Mouse (Mus musculus): ENCODE results near the gene Rho. TPM values are rescaled to one million over a fixed set of nuclear protein-coding genes. Genes with fewer than 3 reads are reported as not detected.

The Rho gene
- polyA plus RNA-seq, 1 experiment from 2014 or later: not detected

GRCm38 (mm10) chr6:115973139-115973875, 41.8 kb downstream of the Rho start:
- Histone ChIP-seq H3K27me3 (ENCODE audit: control insufficient read depth, insufficient read depth, low read length) (no peaks in the 10 kb centered on the region), H3K27ac (ENCODE audit: low read depth, low read length) (no peak overlapping the region), H3K9ac (ENCODE audit: low read depth, low read length) (no peak overlapping the region), H3K4me2 (replicated peaks; ENCODE audit: low read depth, low read length) (no peak overlapping the region), H3K4me3 (ENCODE audit: low read length) (no peak overlapping the region), H3K9me3 (ENCODE audit: control insufficient read depth, low read length) (no peaks in the 10 kb centered on the region), H3K36me3 (ENCODE audit: control insufficient read depth, insufficient read depth, low read length) (peaks cover 56% of the 10 kb centered on the region), H3K4me1 (ENCODE audit: control insufficient read depth, insufficient read depth, low read length) (peaks cover 27% of the 10 kb centered on the region)
- ATAC-seq (ENCODE audit: low FRiP score, low TSS enrichment): no peak
- 69% methylated on average over 15 of the region's 15 CpGs for WGBS

GRCm38 (mm10) chr6:115973881-115974662, 42.5 kb downstream of the Rho start:
- peaks cover 27% of the 10 kb centered on the region for H3K4me1 ChIP-seq (ENCODE audit: control insufficient read depth, insufficient read depth, low read length)
- no peak overlapping the region for H3K4me3 ChIP-seq (ENCODE audit: low read length)
- WGBS: 86% methylated on average over 16 of the region's 16 CpGs
- H3K27ac ChIP-seq (ENCODE audit: low read depth, low read length): no peak overlapping the region
- H3K36me3 ChIP-seq (ENCODE audit: control insufficient read depth, insufficient read depth, low read length): peaks cover 50% of the 10 kb centered on the region
- no peak for ATAC-seq (ENCODE audit: low FRiP score, low TSS enrichment)
- no peaks in the 10 kb centered on the region for H3K9me3 ChIP-seq (ENCODE audit: control insufficient read depth, low read length)
- no peaks in the 10 kb centered on the region for H3K27me3 ChIP-seq (ENCODE audit: control insufficient read depth, insufficient read depth, low read length)
- no peak overlapping the region for H3K4me2 ChIP-seq (replicated peaks; ENCODE audit: low read depth, low read length)
- H3K9ac ChIP-seq (ENCODE audit: low read depth, low read length): no peak overlapping the region

- H3K9ac ChIP-seq (ENCODE audit: low read depth, low read length): no peak overlapping the region
- ATAC-seq (ENCODE audit: low FRiP score, low TSS enrichment): no peak
- no peak overlapping the region for H3K27ac ChIP-seq (ENCODE audit: low read depth, low read length)
- no peak overlapping the region for H3K4me3 ChIP-seq (ENCODE audit: low read length)
- 86% methylated on average over 8 of the region's 8 CpGs for WGBS
- H3K36me3 ChIP-seq (ENCODE audit: control insufficient read depth, insufficient read depth, low read length): peaks cover 51% of the 10 kb centered on the region
- H3K9me3 ChIP-seq (ENCODE audit: control insufficient read depth, low read length): no peaks in the 10 kb centered on the region
- peaks cover 27% of the 10 kb centered on the region for H3K4me1 ChIP-seq (ENCODE audit: control insufficient read depth, insufficient read depth, low read length)
- H3K4me2 ChIP-seq (replicated peaks; ENCODE audit: low read depth, low read length): no peak overlapping the region
- no peaks in the 10 kb centered on the region for H3K27me3 ChIP-seq (ENCODE audit: control insufficient read depth, insufficient read depth, low read length)
These were observed 44.1 kb downstream of the Rho start for GRCm38 (mm10) chr6:115975606-115976005.

- no peak overlapping the region for H3K27ac ChIP-seq (ENCODE audit: low read depth, low read length)
- no peak overlapping the region for H3K4me2 ChIP-seq (replicated peaks; ENCODE audit: low read depth, low read length)
- H3K9ac ChIP-seq (ENCODE audit: low read depth, low read length): no peak overlapping the region
- H3K9me3 ChIP-seq (ENCODE audit: control insufficient read depth, low read length): no peaks in the 10 kb centered on the region
- H3K4me3 ChIP-seq (ENCODE audit: low read length): no peak overlapping the region
- H3K36me3 ChIP-seq (ENCODE audit: control insufficient read depth, insufficient read depth, low read length): peaks cover 44% of the 10 kb centered on the region
- H3K27me3 ChIP-seq (ENCODE audit: control insufficient read depth, insufficient read depth, low read length): no peaks in the 10 kb centered on the region
- ATAC-seq (ENCODE audit: low FRiP score, low TSS enrichment): no peak
- 79% methylated on average over 15 of the region's 15 CpGs for WGBS
- H3K4me1 ChIP-seq (ENCODE audit: control insufficient read depth, insufficient read depth, low read length): peaks cover 22% of the 10 kb centered on the region
These were observed 46.3 kb downstream of the Rho start for GRCm38 (mm10) chr6:115977810-115978209.

- Histone ChIP-seq H3K27me3 (ENCODE audit: control insufficient read depth, insufficient read depth, low read length) (no peaks in the 10 kb centered on the region), H3K4me3 (ENCODE audit: low read length) (no peak overlapping the region), H3K4me1 (ENCODE audit: control insufficient read depth, insufficient read depth, low read length) (peaks cover 22% of the 10 kb centered on the region), H3K9me3 (ENCODE audit: control insufficient read depth, low read length) (no peaks in the 10 kb centered on the region), H3K9ac (ENCODE audit: low read depth, low read length) (no peak overlapping the region), H3K36me3 (ENCODE audit: control insufficient read depth, insufficient read depth, low read length) (peaks cover 40% of the 10 kb centered on the region), H3K27ac (ENCODE audit: low read depth, low read length) (no peak overlapping the region), H3K4me2 (replicated peaks; ENCODE audit: low read depth, low read length) (no peak overlapping the region)
- 67% methylated on average over 8 of the region's 8 CpGs for WGBS
- ATAC-seq (ENCODE audit: low FRiP score, low TSS enrichment): no peak
These were observed 47.0 kb downstream of the Rho start for GRCm38 (mm10) chr6:115978596-115978995.

- H3K4me2 ChIP-seq (replicated peaks; ENCODE audit: low read depth, low read length): peak overlapping the region; percentile 25
- 0 out of 2 replicates have a peak overlapping the region, but pooled peaks have one; percentile 28 for H3K9ac ChIP-seq (ENCODE audit: low read depth, low read length)
- no peak overlapping the region; the same call in 1 of the 2 replicates for H3K4me3 ChIP-seq (ENCODE audit: low read length)
- H3K9me3 ChIP-seq (ENCODE audit: control insufficient read depth, low read length): no peaks in the 10 kb centered on the region
- peaks cover 59% of the 10 kb centered on the region for H3K4me1 ChIP-seq (ENCODE audit: control insufficient read depth, insufficient read depth, low read length)
- peak; percentile 48; the same call in 1 of the 2 replicates for ATAC-seq (ENCODE audit: low FRiP score, low TSS enrichment)
- WGBS: 29% methylated on average over 7 of the region's 7 CpGs
- peaks cover 13% of the 10 kb centered on the region for H3K36me3 ChIP-seq (ENCODE audit: control insufficient read depth, insufficient read depth, low read length)
- peak overlapping the region; percentile 89 for H3K27ac ChIP-seq (ENCODE audit: low read depth, low read length)
- H3K27me3 ChIP-seq (ENCODE audit: control insufficient read depth, insufficient read depth, low read length): no peaks in the 10 kb centered on the region
These were observed 51.3 kb downstream of the Rho start for GRCm38 (mm10) chr6:115982889-115983288.

- WGBS: 23% methylated on average over 12 of the region's 12 CpGs
- H3K9me3 ChIP-seq (ENCODE audit: control insufficient read depth, low read length): no peaks in the 10 kb centered on the region
- H3K36me3 ChIP-seq (ENCODE audit: control insufficient read depth, insufficient read depth, low read length): peaks cover 13% of the 10 kb centered on the region
- no peak overlapping the region; the same call in 1 of the 2 replicates for H3K4me3 ChIP-seq (ENCODE audit: low read length)
- no peaks in the 10 kb centered on the region for H3K27me3 ChIP-seq (ENCODE audit: control insufficient read depth, insufficient read depth, low read length)
- peak overlapping the region; percentile 25 for H3K4me2 ChIP-seq (replicated peaks; ENCODE audit: low read depth, low read length)
- peak; percentile 58; the same call in 1 of the 2 replicates for ATAC-seq (ENCODE audit: low FRiP score, low TSS enrichment)
- peak overlapping the region; percentile 89 for H3K27ac ChIP-seq (ENCODE audit: low read depth, low read length)
- H3K9ac ChIP-seq (ENCODE audit: low read depth, low read length): peak overlapping the region; percentile 34; the same call in 1 of the 2 replicates
- H3K4me1 ChIP-seq (ENCODE audit: control insufficient read depth, insufficient read depth, low read length): peaks cover 58% of the 10 kb centered on the region
These were observed 51.9 kb downstream of the Rho start for GRCm38 (mm10) chr6:115983306-115984038.

GRCm38 (mm10) chr6:115984580-115984979, 53.0 kb downstream of the Rho start:
- ATAC-seq (ENCODE audit: low FRiP score, low TSS enrichment): no peak
- Histone ChIP-seq H3K36me3 (ENCODE audit: control insufficient read depth, insufficient read depth, low read length) (peaks cover 8% of the 10 kb centered on the region), H3K4me1 (ENCODE audit: control insufficient read depth, insufficient read depth, low read length) (peaks cover 62% of the 10 kb centered on the region), H3K27ac (ENCODE audit: low read depth, low read length) (peak overlapping the region; percentile 89), H3K9ac (ENCODE audit: low read depth, low read length) (peak overlapping the region; percentile 40; the same call in 1 of the 2 replicates), H3K4me3 (ENCODE audit: low read length) (no peak overlapping the region), H3K9me3 (ENCODE audit: control insufficient read depth, low read length) (no peaks in the 10 kb centered on the region), H3K27me3 (ENCODE audit: control insufficient read depth, insufficient read depth, low read length) (no peaks in the 10 kb centered on the region), H3K4me2 (replicated peaks; ENCODE audit: low read depth, low read length) (peak overlapping the region; percentile 23)
- 71% methylated on average over 7 of the region's 7 CpGs for WGBS
